Mouse (Mus musculus) skeletal muscle tissue, postnatal 0 days (tissue): ENCODE data around the gene Olfr874. TPM values are rescaled to one million over a fixed set of nuclear protein-coding genes. Genes with fewer than 3 reads are reported as not detected.

Source experiments
- polyA plus RNA-seq: library from polyadenylated mRNA; unstranded; fragments of >200 nt; fragmentation: Nextera tagmentation; extraction: Ambion mirVana; gene quantifications from 2 replicates; pipeline ENCODE4 v1.2.1, GENCODE M21; 2015

Gene Olfr874
- not detected in 2 replicates for polyA plus RNA-seq

DNA sequence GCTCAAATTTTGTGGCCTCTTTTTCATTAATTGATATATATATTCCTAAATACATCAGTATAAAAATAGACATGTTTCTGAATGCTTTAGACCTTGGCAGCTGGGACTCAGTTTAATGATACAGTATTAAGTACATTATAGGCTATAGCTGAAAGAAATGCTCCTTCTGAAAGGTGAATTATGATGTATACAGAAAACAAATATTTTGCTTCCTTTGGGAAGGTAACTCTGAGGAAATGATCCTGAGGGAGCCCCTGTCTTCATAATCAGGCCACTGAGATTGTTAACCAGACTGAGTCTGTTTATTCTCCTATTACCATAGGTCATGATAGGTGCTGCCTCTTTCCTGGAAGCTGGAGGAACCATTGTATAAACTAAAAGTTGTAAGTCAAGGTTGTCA lies at the start of gene Olfr874:
TSS of gene Olfr874 (plus strand) at position 301 of the 400 bp plus-strand sequence.

DNA sequence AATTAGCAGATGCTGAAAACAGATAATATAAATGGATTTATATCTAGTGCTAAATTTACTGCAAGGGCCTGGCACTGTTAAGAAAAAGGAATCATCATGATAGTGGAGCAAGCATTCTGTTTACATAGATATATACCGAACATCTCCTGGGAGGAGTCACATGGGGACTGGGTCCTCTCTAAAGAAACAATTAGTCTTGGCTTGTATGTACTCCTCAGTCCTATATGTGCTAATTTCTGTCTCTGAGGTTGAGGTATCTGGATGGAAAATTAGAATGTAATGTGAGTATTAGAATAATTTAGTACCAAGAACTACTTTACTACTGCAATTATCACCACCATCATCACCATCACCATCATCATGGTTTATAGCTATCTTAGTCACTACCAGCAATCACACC lies 28.8 kb upstream of the Olfr874 start, which contains the start of gene Olfr160:
TSS of gene Olfr160 (minus strand) at position 101 of the 400 bp plus-strand sequence.

DNA sequence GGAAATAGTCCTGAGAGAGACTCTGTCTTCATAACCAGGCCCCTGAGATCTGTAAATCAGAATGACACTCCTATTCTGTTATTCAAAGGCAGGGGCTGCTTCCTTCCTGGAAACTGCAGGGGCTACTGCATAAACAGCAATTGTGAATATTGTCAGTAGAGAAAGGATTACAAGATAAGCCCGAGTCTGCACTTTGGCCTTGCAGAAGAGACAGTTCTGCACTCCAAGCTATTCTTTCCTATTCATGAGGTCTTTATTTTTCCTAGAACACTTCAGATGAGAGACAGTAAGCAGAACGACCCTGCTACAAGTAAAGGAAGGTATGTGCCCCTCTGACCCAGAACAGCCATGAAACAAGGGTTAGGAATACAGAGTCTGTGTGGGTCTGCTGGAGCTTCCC lies 26.9 kb downstream of the Olfr874 start, which contains the start of gene Olfr875:
TSS of gene Olfr875 (plus strand) at position 99 of the 400 bp plus-strand sequence.

Other genes starting within 250 kb of the Olfr874 start
- 51.3 and 58.9 TPM in 2 replicates for gene Esam, start 217.0 kb upstream of the Olfr874 start, polyA plus RNA-seq
- gene Vsig2, start 205.9 kb upstream of the Olfr874 start, polyA plus RNA-seq, result 1.3 and 2.1 TPM in 2 replicates
- 1.1 and 1.5 TPM in 2 replicates for gene Nrgn, start 192.2 kb upstream of the Olfr874 start, polyA plus RNA-seq
- gene Siae, start 189.4 kb upstream of the Olfr874 start, polyA plus RNA-seq, result 4.0 and 5.3 TPM in 2 replicates
- gene Spa17, start 131.4 kb upstream of the Olfr874 start, polyA plus RNA-seq, result 7.2 and 7.3 TPM in 2 replicates
- gene Tbrg1, start 87.8 kb upstream of the Olfr874 start, polyA plus RNA-seq, result 89.1 and 99.7 TPM in 2 replicates
- gene Panx3, start 75.9 kb upstream of the Olfr874 start, polyA plus RNA-seq, result 0.58 TPM in 1 of 2 replicates, not detected in the other
- not detected in 2 replicates for gene Olfr160, start 28.9 kb upstream of the Olfr874 start, polyA plus RNA-seq
- gene Olfr875, start 26.8 kb downstream of the Olfr874 start, polyA plus RNA-seq, result not detected in 2 replicates
- not detected in 2 replicates for gene Olfr876, start 57.9 kb downstream of the Olfr874 start, polyA plus RNA-seq
- gene Olfr877, start 109.2 kb downstream of the Olfr874 start, polyA plus RNA-seq, result not detected in 2 replicates
- gene Olfr145, start 151.6 kb downstream of the Olfr874 start, polyA plus RNA-seq, result not detected in 2 replicates
- gene Olfr878, start 172.7 kb downstream of the Olfr874 start, polyA plus RNA-seq, result not detected in 2 replicates
- not detected in 2 replicates for gene Olfr881, start 246.7 kb downstream of the Olfr874 start, polyA plus RNA-seq